Mouse (Mus musculus): ENCODE data around the gene Thtpa. TPM values are rescaled to one million over a fixed set of nuclear protein-coding genes. Genes with fewer than 3 reads are reported as not detected.

Thtpa gene
- polyA plus RNA-seq, 1 experiment: 18.3 TPM

- peak; percentile 96 for DNase-seq (ENCODE audit: low read depth)
- TF ChIP-seq POLR2A (IDR thresholded peaks at IDR 0.05; ENCODE audit: borderline replicate concordance, extremely low read depth, insufficient read depth, insufficient read length, poor library complexity, severe bottlenecking) (no peak), CTCF (IDR thresholded peaks at IDR 0.05; ENCODE audit: borderline replicate concordance, extremely low read depth, insufficient read depth, insufficient read length) (no peak)
Measured at GRCm38 (mm10) chr14:55108202-55108870, 13.8 kb downstream of the Thtpa start.

DNA sequence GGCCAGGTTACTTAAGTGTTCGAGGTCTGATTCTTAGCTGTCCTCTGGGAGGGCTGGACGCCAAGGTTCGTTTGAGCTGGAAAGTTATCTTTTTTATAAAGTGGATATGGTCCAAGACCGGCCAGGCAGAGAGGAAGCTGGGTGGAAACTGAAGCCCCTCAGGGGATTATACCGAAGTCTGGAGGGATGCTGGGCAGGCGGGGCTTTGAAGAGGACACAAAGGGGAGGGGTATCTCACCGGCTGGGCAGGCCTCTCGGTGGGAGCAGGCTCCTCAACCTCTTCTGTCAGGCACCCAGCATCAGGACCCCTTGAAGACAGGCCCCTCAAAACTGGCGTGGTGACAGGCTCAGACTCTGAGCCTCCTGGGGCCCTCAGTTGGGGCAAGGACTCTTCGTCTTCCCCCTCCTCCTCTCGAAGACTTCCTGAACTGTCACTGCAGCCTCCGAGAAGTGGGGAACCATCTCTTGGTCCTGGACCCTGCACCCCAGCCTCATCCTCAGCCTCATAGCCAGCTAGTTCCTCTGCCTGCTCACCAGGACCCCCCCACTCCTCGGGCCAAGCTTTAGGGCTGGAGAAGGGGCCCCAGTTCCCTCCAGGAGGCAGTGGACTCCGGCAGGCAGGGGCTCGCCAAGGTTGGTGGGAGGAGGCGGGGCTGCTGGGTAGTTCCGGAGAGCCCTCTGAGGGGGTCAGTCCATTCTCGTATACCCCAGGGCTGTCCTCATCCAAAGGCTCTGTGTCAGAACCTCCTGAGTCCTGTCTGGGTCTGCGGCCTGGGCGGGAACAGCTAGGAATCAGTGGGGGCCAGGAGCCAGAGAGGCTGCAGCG lies 14.7 kb downstream of the Thtpa start:
- no peak for TF ChIP-seq CTCF (IDR thresholded peaks at IDR 0.05; ENCODE audit: borderline replicate concordance, extremely low read depth, insufficient read depth, insufficient read length)
- no peak for TF ChIP-seq POLR2A (IDR thresholded peaks at IDR 0.05; ENCODE audit: borderline replicate concordance, extremely low read depth, insufficient read depth, insufficient read length, poor library complexity, severe bottlenecking)
- DNase-seq (ENCODE audit: low read depth): peak; percentile 57

GRCm38 (mm10) chr14:55110076-55110475 lies 15.5 kb downstream of the Thtpa start:
- DNase-seq (ENCODE audit: low read depth): no peak
- TF ChIP-seq POLR2A (IDR thresholded peaks at IDR 0.05; ENCODE audit: borderline replicate concordance, extremely low read depth, insufficient read depth, insufficient read length, poor library complexity, severe bottlenecking): no peak
- no peak for TF ChIP-seq CTCF (IDR thresholded peaks at IDR 0.05; ENCODE audit: borderline replicate concordance, extremely low read depth, insufficient read depth, insufficient read length)

DNA sequence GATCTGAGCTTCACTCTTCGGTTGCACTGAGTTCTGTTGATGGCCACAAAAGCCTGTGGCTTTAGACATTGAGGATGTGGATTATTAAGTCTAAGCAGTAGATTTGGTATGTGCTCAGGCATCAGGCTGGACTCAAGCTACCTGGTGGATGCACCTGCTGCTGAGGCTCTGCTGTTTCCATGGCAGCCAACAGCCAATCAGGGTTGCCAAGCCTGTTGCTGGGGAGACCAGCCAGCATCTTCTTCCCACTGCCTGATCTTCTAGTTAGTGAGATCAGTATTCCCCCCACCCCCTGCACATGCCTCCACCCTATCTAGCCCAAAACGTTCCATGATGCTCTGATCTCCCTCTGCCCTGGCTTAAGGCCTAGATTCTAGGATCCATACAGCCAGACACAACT lies 17.1 kb downstream of the Thtpa start:
- peak; percentile 63 for DNase-seq (ENCODE audit: low read depth)
- TF ChIP-seq CTCF (IDR thresholded peaks at IDR 0.05; ENCODE audit: borderline replicate concordance, extremely low read depth, insufficient read depth, insufficient read length): no peak
- TF ChIP-seq POLR2A (IDR thresholded peaks at IDR 0.05; ENCODE audit: borderline replicate concordance, extremely low read depth, insufficient read depth, insufficient read length, poor library complexity, severe bottlenecking): no peak

DNA sequence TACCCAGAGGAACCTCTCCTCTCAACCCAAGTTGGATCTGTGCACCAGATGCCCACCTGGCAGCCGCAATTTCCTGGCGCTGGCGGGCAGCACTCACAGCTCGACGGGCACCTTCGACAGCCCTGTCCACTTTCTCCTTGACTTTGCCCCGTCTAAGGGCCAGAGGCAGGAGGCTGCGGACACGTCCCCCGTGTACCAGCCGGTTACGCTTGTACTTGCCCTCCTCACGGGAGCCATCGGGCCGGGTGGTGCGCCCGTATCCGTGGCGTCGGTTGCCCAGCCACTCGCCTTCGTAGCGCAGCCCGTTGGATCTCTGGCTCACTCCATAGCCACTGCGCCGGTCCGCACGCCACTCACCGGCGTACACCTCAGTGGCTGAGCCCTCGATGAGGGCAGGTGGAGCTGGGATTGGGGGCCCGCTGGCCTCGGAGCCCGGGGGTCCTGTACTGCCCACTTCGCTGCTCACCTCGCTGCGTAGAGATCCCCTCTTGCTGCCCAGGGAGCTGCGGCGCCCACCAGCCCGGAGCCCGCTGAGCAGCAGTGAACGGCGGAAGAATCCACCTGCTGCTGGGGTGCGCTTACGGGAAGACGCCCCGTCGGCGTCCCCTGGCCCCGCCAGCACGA lies 18.9 kb downstream of the Thtpa start:
- no peak for TF ChIP-seq CTCF (IDR thresholded peaks at IDR 0.05; ENCODE audit: borderline replicate concordance, extremely low read depth, insufficient read depth, insufficient read length)
- TF ChIP-seq POLR2A (IDR thresholded peaks at IDR 0.05; ENCODE audit: borderline replicate concordance, extremely low read depth, insufficient read depth, insufficient read length, poor library complexity, severe bottlenecking): no peak
- DNase-seq (ENCODE audit: low read depth): no peak

GRCm38 (mm10) chr14:55113975-55114645 lies 19.5 kb downstream of the Thtpa start:
- TF ChIP-seq POLR2A (IDR thresholded peaks at IDR 0.05; ENCODE audit: borderline replicate concordance, extremely low read depth, insufficient read depth, insufficient read length, poor library complexity, severe bottlenecking): no peak
- TF ChIP-seq CTCF (IDR thresholded peaks at IDR 0.05; ENCODE audit: borderline replicate concordance, extremely low read depth, insufficient read depth, insufficient read length): peak; percentile 37; the same call in 1 of the 2 replicates

DNA sequence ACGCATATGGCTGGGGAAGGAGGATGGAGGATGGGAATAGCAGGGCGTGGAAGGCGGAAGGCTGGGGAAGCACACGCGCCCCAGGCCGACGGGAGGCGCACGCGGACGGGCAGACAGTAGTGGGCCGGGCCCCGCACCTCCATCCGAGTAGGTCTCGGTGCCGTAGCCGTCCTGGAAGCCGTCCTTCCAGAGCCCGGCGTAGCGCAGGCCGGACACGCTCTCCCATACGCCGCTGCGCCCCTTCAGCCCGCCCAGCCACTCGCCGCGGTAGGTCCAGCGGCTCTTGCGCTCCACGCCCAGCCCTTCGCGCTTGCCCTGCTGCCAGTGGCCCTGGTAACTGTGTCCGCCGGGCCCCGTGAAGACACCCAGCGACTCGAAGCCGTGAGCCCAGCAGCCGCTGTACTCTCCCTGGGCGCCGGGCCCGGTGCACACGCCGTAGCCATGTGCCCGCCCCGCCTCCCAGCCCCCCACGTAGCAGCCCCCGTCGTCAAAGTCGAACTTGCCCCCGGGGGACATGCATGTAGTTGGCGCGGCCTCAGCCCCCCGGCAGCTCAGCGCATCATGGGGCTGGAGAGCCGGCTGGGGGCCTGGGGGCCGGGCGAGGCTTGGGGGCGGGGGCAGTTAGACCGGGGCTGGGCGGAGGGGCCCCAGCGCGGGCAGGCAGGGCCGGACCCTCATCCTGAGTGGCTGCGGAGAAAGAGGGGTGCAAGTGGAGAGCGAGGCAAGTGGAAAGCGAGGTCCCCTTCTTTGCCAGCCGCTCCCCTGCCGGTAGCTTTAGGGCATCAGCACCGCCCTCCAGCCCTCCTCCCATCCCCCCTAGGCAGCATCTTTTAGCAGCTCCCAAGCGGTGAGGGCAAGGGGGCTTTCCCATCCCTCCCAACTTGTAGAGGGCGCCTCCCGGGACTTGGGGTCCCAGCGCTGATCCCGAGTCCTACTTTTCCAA lies 20.4 kb downstream of the Thtpa start:
- DNase-seq (ENCODE audit: low read depth): peak; percentile 76

More at GRCm38 (mm10) chr14:55113975-55114645, 19.5 kb downstream of the Thtpa start:
- no peak for DNase-seq (ENCODE audit: low read depth)

DNA sequence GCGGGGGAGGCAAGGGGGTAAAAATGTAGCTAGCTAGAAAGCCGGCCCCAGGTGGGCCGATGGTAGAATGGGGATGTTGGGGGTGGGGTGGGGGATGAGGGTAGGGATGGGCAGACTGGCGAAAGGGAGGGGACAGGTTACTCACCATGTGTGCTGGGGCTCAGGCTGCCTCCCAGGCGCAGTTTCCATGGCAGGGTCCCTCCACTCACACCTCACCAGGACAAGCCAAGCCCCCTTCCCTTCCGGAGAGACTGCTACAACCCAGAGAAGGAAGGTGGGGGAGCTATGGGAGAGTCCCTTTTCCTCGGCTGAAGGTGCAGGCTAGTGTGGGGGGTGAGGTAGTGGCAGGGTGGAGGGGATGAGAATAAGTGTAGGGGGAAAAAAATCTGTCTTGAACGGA lies 21.3 kb downstream of the Thtpa start:
- no peak for TF ChIP-seq POLR2A (IDR thresholded peaks at IDR 0.05; ENCODE audit: borderline replicate concordance, extremely low read depth, insufficient read depth, insufficient read length, poor library complexity, severe bottlenecking)
- TF ChIP-seq CTCF (IDR thresholded peaks at IDR 0.05; ENCODE audit: borderline replicate concordance, extremely low read depth, insufficient read depth, insufficient read length): no peak
- DNase-seq (ENCODE audit: low read depth): no peak

More for the DNA sequence above, 20.4 kb downstream of the Thtpa start:
- peak; percentile 40 for TF ChIP-seq CTCF (IDR thresholded peaks at IDR 0.05; ENCODE audit: borderline replicate concordance, extremely low read depth, insufficient read depth, insufficient read length)
- TF ChIP-seq POLR2A (IDR thresholded peaks at IDR 0.05; ENCODE audit: borderline replicate concordance, extremely low read depth, insufficient read depth, insufficient read length, poor library complexity, severe bottlenecking): no peak

- DNase-seq (ENCODE audit: low read depth): peak; percentile 93
- TF ChIP-seq POLR2A (IDR thresholded peaks at IDR 0.05; ENCODE audit: borderline replicate concordance, extremely low read depth, insufficient read depth, insufficient read length, poor library complexity, severe bottlenecking) (peak; percentile 36; the same call in 1 of the 2 replicates), CTCF (IDR thresholded peaks at IDR 0.05; ENCODE audit: borderline replicate concordance, extremely low read depth, insufficient read depth, insufficient read length) (no peak)
Measured at GRCm38 (mm10) chr14:55116425-55117200, 22.0 kb downstream of the Thtpa start, which contains the start of gene Jph4. Gene Jph4, minus strand, starts transcription at chr14:55116935.

All from brain, embryonic 14.5 days (tissue).